Mouse (Mus musculus) liver, postnatal 0 days (tissue): ENCODE data around the gene Prpsap2. TPM values are rescaled to one million over a fixed set of nuclear protein-coding genes. Genes with fewer than 3 reads are reported as not detected.

Source experiments
- ATAC-seq: fragments of 200-750 bp; cut with Nextera tagmentation; 2 replicates; pipeline ENCODE4 v1.8.0; 2017; ENCODE audit warnings: mild to moderate bottlenecking, moderate library complexity
- DNase-seq: peaks from one replicate; pipeline ENCODE4 v3.0.0-alpha.2; 2016
- H3K27ac ChIP-seq: fragments of 300-500 bp; sonication (generic); 2 replicates; pipeline ENCODE4 v1.5.1; 2014; ENCODE audit warnings: antibody characterized with exemption, moderate library complexity, mild to moderate bottlenecking, low read depth
- H3K27me3 ChIP-seq: fragments of 300-500 bp; sonication (generic); 2 replicates; pipeline ENCODE4 v1.6.1; 2014; ENCODE audit warnings: low read length, control low read depth, mixed read lengths; ENCODE audit not compliant: insufficient read depth
- H3K36me3 ChIP-seq: fragments of 300-500 bp; sonication (generic); replicated peaks from 2 replicates; pipeline ENCODE4 v1.6.1; 2014; ENCODE audit warnings: mild to moderate bottlenecking, control low read depth, low read length, moderate library complexity, mixed read lengths; ENCODE audit not compliant: insufficient read depth
- H3K4me1 ChIP-seq: fragments of 300-500 bp; sonication (generic); 2 replicates; pipeline ENCODE4 v1.6.1; 2014; ENCODE audit warnings: antibody characterized with exemption, mild to moderate bottlenecking, control low read depth; ENCODE audit not compliant: insufficient read depth
- H3K4me2 ChIP-seq: fragments of 300-500 bp; sonication (generic); 2 replicates; pipeline ENCODE4 v1.6.1; 2014; ENCODE audit warnings: low read depth, mild to moderate bottlenecking, low read length, moderate library complexity, mixed read lengths
- H3K4me3 ChIP-seq: fragments of 300-500 bp; sonication (generic); 2 replicates; pipeline ENCODE4 v1.5.1; 2014; ENCODE audit warnings: low read depth, low read length
- H3K9ac ChIP-seq: fragments of 300-500 bp; sonication (generic); replicated peaks from 2 replicates; pipeline ENCODE4 v1.6.1; 2014; ENCODE audit warnings: mild to moderate bottlenecking, moderate library complexity
- H3K9me3 ChIP-seq: fragments of 300-500 bp; sonication (generic); 2 replicates; pipeline ENCODE4 v1.6.1; 2016; ENCODE audit warnings: mild to moderate bottlenecking, control low read depth, low read length, mixed read lengths
- CTCF ChIP-seq: sonication (generic); IDR thresholded peaks from 2 replicates; pipeline ENCODE4 v1.5.1; 2016; ENCODE audit warnings: antibody characterized with exemption, low read depth
- EP300 ChIP-seq: IDR thresholded peaks from 2 replicates; pipeline ENCODE4 v1.6.1; 2016; ENCODE audit warnings: antibody characterized with exemption, low read depth, mild to moderate bottlenecking
- WGBS: fragments of 180-500 bp; shearing (Covaris S2); extraction: QIAGEN DNeasy Blood & Tissue Kit; methylation state at CpG from one replicate; pipeline ENCODE4 v1.1.7; 2014; ENCODE audit not compliant: insufficient replicate concordance; 5-methylcytosine and 5-hydroxymethylcytosine counted together
- polyA plus RNA-seq: library from polyadenylated mRNA; unstranded; fragments of >200 nt; fragmentation: Nextera tagmentation; extraction: Ambion mirVana; gene quantifications from 2 replicates; pipeline ENCODE4 v1.2.1, GENCODE M21; 2015

The Prpsap2 gene
- polyA plus RNA-seq, 1 experiment from 2014 or later, result 5.2 TPM

DNA sequence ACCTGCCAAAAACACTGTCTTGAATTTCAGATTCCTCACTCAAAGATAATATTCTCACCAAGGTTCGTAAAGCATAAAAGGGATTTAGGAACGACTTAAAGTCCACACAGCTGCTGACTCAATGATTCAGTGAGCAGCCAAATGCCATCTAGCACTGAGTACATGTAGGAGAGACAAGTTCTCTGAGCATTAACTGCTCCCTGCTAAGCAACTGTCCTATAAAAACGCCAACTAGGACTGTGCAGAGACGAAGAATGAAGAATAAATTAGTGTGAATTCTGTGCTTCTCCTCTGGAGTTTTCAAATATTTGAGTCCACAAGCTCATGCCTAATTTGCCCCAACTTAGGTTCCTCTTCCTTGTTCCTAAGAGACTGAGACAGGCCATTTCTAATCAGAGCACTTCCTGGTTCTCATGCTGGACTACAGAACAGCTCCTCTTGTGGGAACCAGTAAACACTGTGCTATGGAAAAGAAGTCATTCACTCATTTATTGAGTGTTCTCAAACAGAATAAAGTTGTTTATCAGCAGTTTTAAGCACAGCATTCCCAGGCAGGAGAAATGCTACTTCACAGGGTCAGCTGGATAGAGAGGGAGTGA, 12.8 kb upstream of the Prpsap2 start:
- DNase-seq (no peak), ATAC-seq (no peak)
- Histone ChIP-seq H3K36me3 (peaks cover 23% of the 10 kb centered on the region), H3K9ac (no peak overlapping the region), H3K9me3 (no peaks in the 10 kb centered on the region), H3K4me3 (no peak overlapping the region), H3K4me1 (no peaks in the 10 kb centered on the region), H3K4me2 (no peak overlapping the region), H3K27me3 (no peaks in the 10 kb centered on the region), H3K27ac (0 out of 2 replicates have a peak overlapping the region, but pooled peaks have one; percentile 1)
- TF ChIP-seq CTCF, result no peak
- TF ChIP-seq EP300, result no peak
- WGBS, result 75% methylated on average over 4 of the region's 4 CpGs

DNA sequence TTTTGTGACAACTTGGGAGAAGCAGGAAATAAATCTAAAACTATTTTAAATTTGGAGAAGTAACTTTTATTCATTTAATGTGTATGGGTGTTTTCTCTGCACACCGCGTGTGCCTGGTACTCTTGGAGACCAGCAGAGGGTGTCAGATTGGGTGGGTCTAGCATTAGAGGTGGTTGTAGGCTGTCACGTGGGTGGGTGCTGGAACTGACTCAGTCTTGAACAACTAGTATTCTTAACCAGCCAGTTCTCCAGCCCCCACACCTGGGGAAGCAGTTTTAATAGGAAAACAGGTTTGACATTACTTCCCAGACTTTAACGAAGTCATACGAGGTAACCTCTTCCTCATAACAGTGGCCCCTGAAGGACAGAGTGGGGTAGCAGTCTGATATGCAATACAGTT, 1.4 kb downstream of the Prpsap2 start:
- Histone ChIP-seq H3K9ac (no peak overlapping the region), H3K9me3 (no peaks in the 10 kb centered on the region), H3K27me3 (no peaks in the 10 kb centered on the region), H3K4me1 (peaks cover 11% of the 10 kb centered on the region; the same call in 1 of the 2 replicates), H3K4me2 (peak overlapping the region; percentile 80), H3K27ac (no peak overlapping the region), H3K36me3 (no peaks in the 10 kb centered on the region), H3K4me3 (0 out of 2 replicates have a peak overlapping the region, but pooled peaks have one; percentile 79)
- ATAC-seq (no peak), DNase-seq (peak; percentile 24)
- 50% methylated on average over 5 of the region's 5 CpGs for WGBS
- TF ChIP-seq CTCF (peak; percentile 37), EP300 (no peak)

- Histone ChIP-seq H3K4me2 (no peak overlapping the region), H3K27ac (no peak overlapping the region), H3K9ac (no peak overlapping the region)
Observed at GRCm38 (mm10) chr11:61757151-61757550, 4.7 kb downstream of the Prpsap2 start.

DNA sequence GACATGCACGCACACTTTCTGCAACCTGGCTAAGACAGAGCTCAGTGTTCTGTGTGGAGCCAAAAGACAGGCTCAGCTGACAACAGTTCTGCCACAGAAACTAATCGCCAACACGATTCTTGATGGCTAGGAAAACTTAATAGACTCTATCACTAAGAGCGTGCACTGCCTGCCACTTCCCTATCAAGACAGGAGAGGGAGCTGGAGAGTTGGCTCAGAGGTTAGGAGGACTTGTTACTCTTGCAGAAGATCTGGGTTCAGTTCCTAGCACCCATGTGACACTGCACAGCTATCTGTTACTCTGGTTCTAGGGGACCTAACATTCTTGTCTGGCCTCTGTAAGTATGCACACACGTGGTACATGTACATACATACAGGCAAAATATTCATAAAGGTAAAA, 10.3 kb downstream of the Prpsap2 start:
- DNase-seq (no peak), ATAC-seq (no peak)
- Histone ChIP-seq H3K27me3 (no peaks in the 10 kb centered on the region), H3K36me3 (peaks cover 29% of the 10 kb centered on the region), H3K4me3 (no peak overlapping the region), H3K9ac (no peak overlapping the region), H3K27ac (no peak overlapping the region), H3K4me2 (no peak overlapping the region), H3K4me1 (0 out of 2 replicates have a peak, but pooled peaks cover under 1% of the 10 kb centered on the region), H3K9me3 (no peaks in the 10 kb centered on the region)
- no peak for TF ChIP-seq EP300
- peak; percentile 74 for TF ChIP-seq CTCF
- 75% methylated on average over 5 of the region's 5 CpGs for WGBS

More at GRCm38 (mm10) chr11:61757151-61757550, 4.7 kb downstream of the Prpsap2 start:
- H3K4me3 ChIP-seq, result no peak overlapping the region
- ATAC-seq, result no peak
- no peaks in the 10 kb centered on the region for H3K9me3 ChIP-seq
- peaks cover 11% of the 10 kb centered on the region for H3K36me3 ChIP-seq
- H3K4me1 ChIP-seq, result peaks cover 11% of the 10 kb centered on the region; the same call in 1 of the 2 replicates
- no peak for DNase-seq
- 77% methylated on average over 2 of the region's 2 CpGs for WGBS
- H3K27me3 ChIP-seq, result no peaks in the 10 kb centered on the region
- TF ChIP-seq CTCF, result no peak

GRCm38 (mm10) chr11:61747161-61747560, 14.7 kb downstream of the Prpsap2 start:
- Histone ChIP-seq H3K9me3 (no peaks in the 10 kb centered on the region), H3K27me3 (no peaks in the 10 kb centered on the region), H3K36me3 (peaks cover 34% of the 10 kb centered on the region), H3K27ac (no peak overlapping the region), H3K4me1 (no peaks in the 10 kb centered on the region), H3K9ac (no peak overlapping the region), H3K4me2 (no peak overlapping the region), H3K4me3 (no peak overlapping the region)
- TF ChIP-seq CTCF, result no peak
- TF ChIP-seq EP300, result no peak
- ATAC-seq (no peak), DNase-seq (no peak)
- 83% methylated on average over 3 of the region's 3 CpGs for WGBS

DNA sequence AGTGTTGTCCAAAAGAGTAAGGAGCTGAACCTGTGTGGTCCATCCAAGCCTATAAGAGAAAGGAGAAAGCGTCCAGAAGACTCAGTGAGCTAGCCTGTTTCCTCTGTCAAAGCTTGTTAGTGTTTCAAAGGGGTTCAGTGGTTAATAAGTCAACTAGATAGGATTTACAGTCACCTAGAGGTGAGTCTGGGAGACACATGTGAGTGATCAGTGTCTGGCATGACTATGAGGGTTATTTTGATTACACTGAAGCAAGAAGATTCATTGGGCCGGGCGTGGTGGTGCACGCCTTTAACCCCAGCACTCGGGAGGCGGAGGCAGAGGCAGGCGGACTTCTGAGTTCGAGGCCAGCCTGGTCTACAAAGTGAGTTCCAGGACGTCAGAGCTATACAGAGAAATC, 16.1 kb downstream of the Prpsap2 start:
- H3K27me3 ChIP-seq, result no peaks in the 10 kb centered on the region
- H3K4me3 ChIP-seq, result no peak overlapping the region
- ATAC-seq (no peak), DNase-seq (no peak)
- H3K4me2 ChIP-seq, result no peak overlapping the region
- H3K9me3 ChIP-seq, result no peaks in the 10 kb centered on the region
- peaks cover 29% of the 10 kb centered on the region; the same call in 1 of the 2 replicates for H3K36me3 ChIP-seq
- no peak for TF ChIP-seq CTCF
- no peak for TF ChIP-seq EP300
- H3K4me1 ChIP-seq, result no peaks in the 10 kb centered on the region
- H3K9ac ChIP-seq, result no peak overlapping the region
- 84% methylated on average over 9 of the region's 9 CpGs for WGBS
- no peak overlapping the region for H3K27ac ChIP-seq
